Mouse (Mus musculus) thymus, postnatal 36 days (tissue): Measurements from ENCODE around the gene Gm6377.

ENCODE experiments used
- DNase-seq, 2 experiments: peaks; one replicate each; pipeline ENCODE4 v3.0.0; 2022; ENCODE audit warnings: mixed read lengths in 2 of 2

The Gm6377 gene

DNA sequence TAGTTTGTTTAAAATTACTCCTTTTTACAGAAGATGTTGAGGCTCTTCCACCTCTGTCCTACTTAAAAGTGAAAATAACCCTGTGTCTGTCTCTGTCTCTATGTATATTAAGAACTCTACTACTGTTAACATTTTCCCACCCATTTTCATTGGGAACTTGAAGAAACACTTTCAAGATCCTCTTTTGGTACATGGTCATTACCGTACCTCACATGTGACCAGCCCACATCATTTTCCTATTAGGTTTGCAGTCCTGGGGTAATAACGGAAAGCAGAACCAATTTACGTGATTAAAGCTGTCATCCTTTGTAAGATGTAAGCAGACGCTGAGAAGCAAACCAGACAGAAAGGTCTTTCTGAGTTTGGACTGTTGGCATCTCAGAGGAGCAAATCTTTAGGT, at the start of gene Gm6377:
Gene Gm6377 (plus strand): TSS at position 289 of the 400 bp plus-strand sequence.
- DNase-seq, result no peak

DNA sequence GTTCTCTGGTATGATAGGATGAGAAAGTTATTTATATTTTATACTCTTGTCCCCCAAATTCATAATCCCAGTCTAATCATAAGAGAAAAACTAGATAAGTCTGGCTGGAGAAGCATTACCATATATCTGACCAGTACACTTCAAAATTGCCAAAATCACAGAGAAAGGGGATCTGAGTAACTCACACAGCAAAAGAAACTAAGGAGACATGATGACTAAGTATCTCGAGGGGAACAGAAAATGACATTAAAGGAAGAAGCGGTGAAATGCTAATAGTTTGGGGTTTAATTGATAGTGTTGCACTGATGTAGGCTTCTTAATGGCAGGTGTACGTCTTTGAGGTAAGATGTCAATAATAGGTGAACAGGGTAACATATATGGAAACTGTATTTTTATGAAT, 49.4 kb upstream of the Gm6377 start:
- DNase-seq, result no peak

DNA sequence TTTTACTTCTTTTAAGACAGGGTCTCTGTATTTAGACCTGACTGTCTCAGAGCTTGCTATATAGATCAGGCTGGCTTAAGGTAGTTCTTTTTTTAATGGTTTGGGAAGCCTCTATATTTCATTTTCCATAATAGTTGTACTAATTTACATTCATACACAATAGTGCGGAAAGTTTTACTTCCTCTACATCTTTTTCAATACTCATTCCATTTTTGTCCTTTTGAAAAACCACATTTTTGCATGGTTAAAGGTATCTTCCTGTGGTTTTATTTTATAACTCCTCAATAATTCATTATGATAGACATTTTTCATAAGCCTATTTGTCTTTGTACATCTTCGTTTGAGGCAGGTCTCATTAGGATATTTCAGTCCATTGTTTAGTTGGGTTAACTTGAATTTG, 45.3 kb upstream of the Gm6377 start:
- DNase-seq, result no peak

DNA sequence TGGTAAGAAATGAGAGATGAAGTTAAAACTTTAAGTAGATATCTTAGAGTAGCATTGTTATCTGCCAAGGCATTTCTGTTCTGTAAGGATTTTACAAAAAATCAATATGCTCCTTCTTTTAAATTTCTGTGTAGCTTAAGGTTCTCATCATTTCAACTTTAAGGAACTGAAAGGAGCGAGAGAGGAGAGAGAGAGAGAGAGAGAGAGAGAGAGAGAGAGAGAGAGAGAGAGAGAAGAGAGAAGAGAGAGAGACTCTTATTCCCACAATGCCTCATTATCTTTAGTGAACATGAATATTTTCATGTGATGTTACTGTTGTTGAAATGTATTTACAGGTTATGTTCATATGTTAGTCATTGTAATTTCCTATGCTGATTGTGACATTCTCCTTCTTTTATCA, 36.2 kb upstream of the Gm6377 start:
- no peak for DNase-seq

DNA sequence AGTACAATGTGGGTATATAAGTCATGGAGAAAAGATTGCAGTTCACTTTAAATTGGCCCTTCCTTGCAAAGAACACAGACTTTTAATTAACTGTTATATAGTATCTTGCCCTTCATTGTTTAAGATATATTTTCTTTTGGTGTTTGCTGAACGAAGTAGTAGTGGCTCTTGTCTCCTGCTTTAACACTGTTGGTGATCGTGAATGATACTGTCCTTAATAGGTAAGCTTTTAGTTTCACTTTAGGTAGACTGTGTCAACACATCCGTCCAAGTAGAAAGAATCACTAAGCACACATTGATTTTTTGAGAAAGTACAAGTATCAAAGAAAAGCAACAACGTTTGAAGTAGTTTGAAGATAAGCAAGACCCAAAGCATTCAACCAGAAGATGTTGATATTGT, 35.7 kb upstream of the Gm6377 start:
- no peak for DNase-seq

DNA sequence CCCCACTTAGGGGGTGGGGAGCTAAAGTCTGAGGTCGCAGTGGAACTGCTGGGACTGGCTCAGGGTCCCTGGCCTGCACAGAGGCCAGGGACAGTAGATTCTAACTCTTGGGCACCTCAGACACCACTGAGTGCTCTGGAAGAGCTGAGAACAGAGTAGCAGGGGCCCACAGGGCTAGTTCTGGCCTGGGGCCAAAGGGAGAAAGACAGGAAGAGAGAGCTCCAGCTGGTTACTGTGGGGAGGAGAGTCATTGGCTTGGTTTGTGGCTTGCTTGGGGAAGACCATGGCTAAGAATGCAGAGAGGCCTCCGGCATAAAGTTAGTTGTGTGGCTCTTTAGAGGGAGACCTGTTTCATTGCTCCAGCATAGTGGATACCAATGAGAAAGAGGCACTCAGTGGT, 21.5 kb upstream of the Gm6377 start:
- no peak for DNase-seq

GRCm38 (mm10) chrX:109175470-109175869, 21.1 kb upstream of the Gm6377 start:
- DNase-seq, result no peak

GRCm38 (mm10) chrX:109184706-109185478, 11.7 kb upstream of the Gm6377 start:
- no peak for DNase-seq

GRCm38 (mm10) chrX:109189607-109190006, 6.9 kb upstream of the Gm6377 start:
- DNase-seq, result no peak

- no peak for DNase-seq
Measured at GRCm38 (mm10) chrX:109190969-109191368, 5.6 kb upstream of the Gm6377 start.

- no peak for DNase-seq
Measured at GRCm38 (mm10) chrX:109191436-109191835, 5.1 kb upstream of the Gm6377 start.

- no peak for DNase-seq
Measured at GRCm38 (mm10) chrX:109207843-109208242, 11.3 kb downstream of the Gm6377 start.

DNA sequence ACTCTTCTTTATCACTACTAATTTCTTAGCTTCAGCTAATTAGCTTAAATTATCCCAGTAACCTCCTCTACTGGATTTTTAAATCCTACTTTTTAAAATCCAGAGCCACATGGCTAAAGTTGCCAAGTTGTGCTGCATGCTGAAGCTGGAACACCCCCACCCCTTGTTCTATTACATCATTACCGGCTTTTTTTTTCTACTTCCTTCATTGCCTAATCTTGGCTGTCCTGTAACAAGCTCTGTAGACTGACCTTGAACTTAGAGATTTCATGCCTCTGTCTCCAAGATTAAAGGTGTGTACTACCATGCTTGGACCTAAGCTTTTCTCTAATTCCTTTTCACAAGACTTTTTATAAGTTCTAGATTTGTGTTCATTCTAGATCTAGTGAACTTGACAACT, 32.2 kb downstream of the Gm6377 start:
- no peak for DNase-seq

DNA sequence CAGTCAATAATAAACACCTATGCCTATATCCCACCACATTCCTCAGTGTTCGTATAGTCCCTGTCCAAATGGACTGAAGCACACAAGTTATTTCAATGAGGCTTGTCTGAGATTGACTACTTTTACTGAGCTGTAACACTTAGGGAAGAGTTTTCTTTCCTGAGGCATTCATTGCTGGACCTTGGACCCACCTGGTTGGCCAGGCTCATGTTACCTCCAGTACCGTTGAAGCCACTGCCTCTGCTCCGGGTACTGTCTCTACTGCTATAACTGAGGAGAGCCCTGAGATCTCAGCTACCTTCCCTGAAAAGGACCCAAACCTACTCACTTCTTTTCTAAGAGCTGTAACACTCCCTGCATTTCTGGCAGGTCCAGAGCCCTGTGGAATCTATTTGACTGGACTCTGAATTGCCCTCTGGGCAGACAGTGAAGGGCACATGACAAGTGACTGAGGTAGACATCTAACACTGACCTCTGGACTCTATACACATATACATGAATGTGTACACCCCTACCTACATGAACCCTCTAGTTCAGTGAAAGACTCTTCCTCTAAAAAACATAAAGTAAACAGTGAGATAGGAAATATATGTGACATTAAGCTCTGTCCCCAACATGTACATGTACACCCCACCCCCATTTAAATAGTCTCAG, 39.0 kb downstream of the Gm6377 start:
- DNase-seq, result no peak

DNA sequence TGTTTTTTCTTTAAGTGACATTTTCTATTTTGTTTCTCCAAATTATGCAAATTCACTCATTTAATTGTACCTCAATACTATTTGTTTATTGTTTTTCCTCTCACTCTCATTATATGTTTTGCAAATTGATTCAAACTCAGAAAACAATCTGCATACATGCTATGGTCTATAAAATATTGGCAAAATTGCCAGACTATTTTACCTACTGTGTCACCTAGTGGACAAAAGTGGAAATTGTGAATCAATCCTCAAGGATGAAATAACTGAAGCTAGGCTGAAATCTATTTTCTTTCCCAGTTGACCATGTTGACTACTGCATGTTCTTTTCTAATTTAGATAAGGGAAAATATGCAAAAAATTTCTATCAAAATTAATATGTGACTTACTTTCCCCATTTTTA, 41.6 kb downstream of the Gm6377 start:
- no peak for DNase-seq
